Mouse (Mus musculus) adrenal gland, adult 8-10 months (tissue): ENCODE measurements around the gene Lgals8. TPM values are rescaled to one million over a fixed set of nuclear protein-coding genes. Genes with fewer than 3 reads are reported as not detected.

Source experiments
- DNase-seq: peaks from one replicate; pipeline ENCODE4 v3.0.0; 2022
- total RNA-seq, 4 experiments: library from RNA; stranded (reverse); gene quantifications; 2 replicates each; pipeline ENCODE4 v1.2.4; 2022

The Lgals8 gene
- total RNA-seq, 4 experiments from 2014 or later, result 74.5 to 127 (median 102) TPM

DNA sequence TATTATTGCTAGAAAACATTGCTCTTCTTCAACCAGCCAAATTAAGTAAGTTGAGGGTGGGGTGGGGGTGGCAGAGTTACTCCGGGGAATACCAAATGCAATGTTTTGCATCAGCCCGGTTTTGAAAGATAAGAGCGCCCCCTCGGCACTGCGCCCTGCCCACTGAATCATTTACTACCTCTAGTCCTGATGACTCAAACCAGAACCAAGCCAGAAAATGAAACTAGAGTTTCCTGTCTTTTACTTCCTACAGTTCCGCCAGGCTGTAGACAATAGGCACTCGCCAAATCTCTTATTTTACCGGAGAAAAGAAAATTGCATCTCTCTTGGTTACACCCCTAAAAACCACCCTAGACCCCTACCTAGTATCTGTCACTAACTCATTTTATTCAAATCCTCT is 4.3 kb downstream of the Lgals8 start:
- peak; percentile 57 for DNase-seq

DNA sequence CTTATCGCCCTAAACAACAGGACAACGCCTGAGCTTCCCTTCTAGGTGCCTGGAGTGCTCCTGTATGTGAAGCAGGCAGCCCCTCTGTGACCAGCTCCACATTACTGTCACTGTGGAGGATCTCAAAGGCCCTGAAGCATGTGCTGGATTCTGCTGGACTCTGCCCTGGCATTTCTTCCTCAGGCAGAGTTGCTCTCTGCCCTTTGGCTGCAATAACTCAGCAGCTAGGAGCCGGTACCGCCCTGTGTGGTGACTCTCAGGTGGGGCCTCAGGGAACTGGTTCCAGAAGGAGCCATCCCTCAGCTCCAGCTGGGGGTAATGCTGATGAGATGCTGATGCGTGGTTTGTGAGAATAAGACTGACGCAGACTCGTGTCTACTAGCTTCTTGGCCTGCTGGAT is 8.0 kb downstream of the Lgals8 start:
- no peak for DNase-seq

DNA sequence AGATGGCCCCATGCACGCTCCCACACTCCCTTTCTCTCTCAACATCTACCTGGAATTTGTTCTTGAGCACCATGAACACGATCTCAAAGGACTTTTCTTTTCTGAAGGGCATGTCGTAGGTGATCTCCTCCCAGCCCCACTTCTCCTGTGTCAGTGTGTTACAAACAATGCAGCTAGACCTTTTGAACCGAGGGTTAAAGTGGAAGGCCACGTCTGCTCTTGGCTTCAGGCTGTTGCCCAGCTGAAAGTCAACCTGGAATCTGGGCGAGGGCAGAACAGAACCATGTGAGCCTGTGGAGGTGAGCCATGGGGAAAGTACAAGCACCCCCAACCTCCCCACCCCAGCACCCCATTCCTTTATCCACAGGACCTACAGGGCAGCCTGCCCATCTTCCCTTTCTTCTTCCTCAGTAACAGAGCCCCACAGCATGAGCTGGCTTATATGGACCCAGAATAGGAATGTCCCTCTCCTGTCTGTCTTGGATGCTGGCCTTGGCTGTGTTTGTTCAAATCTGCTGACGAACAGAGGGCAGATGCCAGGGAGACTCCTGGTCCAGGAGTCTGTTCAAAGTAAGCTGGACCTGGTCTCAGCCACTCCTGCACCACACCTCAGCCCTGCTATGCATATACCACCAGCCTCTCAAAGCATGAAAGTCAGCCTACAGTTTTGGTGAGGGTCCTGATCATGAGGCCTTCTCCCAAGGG is 9.9 kb downstream of the Lgals8 start:
- no peak for DNase-seq

DNA sequence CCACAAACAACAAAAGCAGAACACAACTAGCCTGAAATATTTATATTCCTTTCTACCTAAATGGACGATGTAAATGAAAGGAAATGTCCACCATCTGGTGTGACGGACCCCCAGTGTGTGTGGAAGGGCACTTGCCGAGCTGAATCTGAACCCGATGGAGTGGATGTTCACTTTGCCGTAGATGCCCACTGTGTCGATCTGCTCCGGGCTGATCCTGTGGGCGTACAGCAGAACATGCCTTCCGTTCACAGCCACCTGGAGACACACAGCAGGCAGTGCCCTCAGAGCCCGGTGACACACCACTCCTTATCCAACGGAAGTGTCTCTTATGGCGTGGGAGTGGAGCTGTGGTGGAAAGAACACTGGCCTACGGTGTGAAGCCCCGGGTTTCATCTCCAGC is 11.6 kb downstream of the Lgals8 start:
- DNase-seq, result no peak

DNA sequence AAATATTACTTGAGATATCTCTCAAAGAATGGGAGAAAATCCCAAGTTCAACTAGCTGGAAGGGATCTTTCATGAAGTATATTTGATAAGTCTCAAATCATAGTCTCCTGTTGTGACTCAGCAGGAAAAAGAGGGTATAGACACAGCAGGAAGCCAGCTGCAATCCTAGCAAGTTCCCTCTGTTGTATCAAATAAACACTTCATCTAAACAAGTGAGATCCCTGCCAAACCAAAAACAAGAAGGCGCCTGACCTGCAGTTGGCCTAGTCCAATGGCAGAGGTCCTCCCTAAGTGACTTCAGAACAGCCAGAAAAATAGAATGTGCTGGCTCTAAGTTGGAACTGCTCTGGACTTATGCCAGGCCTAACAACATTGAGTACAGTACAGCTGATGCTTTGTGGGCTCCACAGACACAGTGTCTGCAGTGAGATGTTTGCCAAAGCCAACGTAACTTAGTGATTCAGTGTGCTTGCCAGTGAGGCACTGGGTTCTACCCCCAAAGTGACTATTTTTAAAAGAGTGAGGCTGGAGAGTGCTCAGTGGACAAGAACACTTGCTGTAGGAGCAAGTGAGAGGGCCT is 22.6 kb downstream of the Lgals8 start:
- peak; percentile 11 for DNase-seq

DNA sequence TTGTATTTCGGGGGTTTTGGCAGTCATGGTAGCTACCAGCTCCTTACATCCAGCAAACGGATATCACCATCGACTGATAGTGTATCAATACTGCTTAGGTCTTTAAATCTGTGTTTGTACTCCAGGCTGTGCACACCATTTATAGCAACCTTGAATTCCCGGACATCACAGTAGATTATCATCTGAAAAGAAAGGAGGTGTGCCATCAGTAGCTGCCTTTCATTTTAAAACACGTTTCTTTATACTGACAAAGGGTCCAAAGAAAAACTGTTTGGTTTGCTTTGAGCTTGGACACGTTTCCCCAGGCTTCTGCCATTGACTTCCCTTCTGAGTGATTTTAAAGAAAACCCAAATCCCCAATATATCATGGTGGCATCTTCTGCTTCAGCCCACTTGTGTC is 23.9 kb downstream of the Lgals8 start:
- DNase-seq, result no peak

DNA sequence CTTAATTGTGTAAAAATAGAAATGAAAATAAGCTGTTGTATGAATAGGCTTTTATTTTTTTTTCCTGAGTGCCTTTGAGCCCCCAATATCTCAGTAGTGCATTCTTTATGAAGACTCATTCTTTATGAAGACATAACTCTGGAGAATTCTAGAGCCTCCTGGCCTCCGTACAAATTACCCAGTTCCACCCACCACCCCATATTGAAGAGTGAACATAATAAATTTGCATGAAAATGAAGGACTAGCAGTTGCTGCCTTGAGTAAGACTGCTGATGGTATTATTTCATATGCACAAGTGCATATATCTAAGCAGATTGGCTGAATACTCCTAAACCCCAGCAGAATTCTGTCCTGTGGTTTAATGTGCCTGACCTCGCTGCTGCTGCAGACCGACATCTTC is 25.2 kb downstream of the Lgals8 start:
- no peak for DNase-seq

DNA sequence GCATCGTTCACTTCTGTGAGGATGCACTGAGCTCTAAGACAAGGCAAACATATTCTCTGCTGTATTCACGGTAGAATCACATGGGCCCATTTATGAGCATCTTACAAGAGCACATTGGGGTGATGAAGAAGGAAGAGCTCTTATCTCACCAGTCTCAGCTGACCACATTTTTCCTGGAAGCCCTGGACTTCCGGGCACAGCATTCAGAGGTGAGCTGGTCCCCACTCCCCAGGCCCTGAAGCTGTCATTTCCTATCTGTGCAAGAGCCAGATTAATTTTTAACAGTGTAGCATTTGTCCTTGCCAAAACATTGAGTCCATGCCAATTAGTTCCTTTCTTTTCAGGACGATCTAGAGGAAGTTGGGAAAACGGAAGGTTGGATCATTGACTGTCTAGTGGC is 30.9 kb downstream of the Lgals8 start:
- DNase-seq, result no peak

DNA sequence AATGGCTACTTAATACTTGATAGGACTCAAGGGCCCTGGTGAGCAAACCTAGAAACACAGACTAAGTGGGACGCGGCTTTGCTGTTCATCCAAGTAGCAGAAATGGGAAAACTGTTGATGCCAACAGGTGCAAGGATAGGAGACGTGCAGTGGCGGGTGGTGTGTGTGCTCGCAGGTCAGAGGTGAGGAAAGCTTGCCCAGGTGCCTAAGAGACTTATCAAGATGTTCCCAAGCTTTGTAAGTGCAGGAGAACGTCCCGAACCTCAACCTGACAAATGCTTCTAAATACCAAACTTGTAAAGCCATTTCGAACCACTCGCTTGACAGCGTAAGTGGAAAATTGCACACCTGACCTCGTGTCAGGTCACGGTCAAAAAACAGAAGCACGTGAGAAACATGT is 36.2 kb downstream of the Lgals8 start:
- DNase-seq, result no peak

DNA sequence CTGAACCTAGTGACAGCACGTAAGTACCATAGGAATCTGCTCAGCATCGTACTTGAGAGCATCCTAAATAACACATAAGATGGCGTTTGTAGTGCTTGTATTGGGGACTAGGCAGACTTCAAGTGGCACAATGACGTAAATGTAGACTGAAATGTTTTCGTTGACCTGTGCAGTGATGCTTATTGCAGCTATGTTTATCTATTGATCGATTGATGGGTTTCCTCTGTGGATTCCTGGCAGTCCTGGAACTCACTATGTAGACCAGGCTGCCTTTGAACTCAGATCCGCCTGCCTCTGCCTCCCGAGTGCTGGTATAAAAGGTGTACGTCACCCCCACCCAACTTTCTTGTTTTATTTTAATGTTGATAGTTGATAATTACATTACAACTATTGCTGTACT is 44.1 kb downstream of the Lgals8 start:
- no peak for DNase-seq

DNA sequence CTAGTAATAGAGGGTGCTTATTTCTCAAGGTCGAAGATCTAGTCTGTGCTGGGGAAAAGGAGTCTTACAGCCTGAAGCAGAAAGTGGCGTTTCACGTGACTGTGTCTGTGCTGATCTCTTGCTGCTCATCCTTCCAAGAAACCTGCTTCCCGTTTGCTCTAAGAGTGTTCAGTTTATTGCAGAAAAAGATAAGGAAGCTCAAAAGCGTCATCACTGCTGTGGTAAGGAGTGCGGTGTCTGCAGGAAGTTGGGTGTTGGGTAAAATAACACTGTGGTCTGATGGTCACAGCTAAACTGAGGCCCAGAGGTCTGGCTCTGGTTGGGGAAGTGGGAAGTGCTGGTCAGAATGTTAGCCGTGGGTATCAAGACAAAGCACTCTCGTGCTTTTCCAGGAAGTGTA is 52.7 kb downstream of the Lgals8 start:
- no peak for DNase-seq

DNA sequence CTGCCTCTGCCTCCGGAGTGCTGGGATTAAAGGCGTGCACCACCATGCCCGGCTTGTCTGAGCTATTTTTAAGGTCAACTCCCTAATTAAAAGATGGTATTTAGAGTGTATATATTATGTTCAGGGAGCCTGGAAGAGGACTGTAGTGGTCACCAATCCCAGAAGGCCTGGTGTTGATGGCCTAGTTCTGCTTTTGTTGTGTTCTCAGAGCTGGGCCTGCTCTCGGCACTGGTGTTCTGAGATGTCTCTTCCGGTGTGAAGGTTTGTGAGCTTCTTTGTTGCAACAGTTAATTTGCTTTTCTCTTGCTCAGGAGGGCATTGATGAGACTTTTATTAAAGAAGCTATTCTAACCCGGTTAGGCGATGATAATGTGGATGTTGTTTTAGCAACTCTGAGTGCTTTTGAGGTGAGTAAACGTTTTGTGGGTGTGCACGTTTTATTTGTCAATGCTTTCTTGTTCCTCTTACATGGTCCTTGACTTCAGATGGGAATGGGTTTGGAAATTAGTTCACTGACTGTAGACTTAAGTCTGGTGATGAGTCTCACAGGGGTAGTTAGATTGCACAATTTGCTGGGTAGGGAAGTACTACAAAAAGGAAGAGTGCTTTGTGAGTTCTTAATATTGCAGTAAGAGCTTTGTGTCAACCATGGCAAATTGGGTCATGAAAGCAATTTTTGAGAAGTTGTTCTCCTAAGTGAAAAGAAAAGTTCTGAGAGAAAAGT is 56.2 kb downstream of the Lgals8 start:
- DNase-seq, result no peak

DNA sequence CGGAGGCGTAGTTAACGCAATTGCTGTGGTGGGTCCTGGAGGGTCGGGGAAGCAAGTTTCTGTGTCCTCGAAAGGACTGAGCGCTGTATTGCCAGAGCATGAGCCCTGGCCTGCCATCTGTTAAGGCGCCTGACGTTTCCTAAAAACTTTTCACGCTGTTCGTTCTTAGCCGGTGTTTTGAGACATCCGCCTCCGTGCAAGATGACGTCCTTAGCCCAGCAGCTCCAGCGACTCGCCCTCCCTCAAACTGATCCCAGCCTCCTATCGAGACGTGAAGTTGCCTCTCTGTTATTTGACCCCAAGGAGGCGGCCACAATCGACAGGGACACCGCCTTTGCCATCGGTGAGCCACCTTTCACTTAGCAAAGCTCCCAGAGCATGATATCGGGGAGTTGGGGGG is 69.2 kb downstream of the Lgals8 start:
- no peak for DNase-seq

DNA sequence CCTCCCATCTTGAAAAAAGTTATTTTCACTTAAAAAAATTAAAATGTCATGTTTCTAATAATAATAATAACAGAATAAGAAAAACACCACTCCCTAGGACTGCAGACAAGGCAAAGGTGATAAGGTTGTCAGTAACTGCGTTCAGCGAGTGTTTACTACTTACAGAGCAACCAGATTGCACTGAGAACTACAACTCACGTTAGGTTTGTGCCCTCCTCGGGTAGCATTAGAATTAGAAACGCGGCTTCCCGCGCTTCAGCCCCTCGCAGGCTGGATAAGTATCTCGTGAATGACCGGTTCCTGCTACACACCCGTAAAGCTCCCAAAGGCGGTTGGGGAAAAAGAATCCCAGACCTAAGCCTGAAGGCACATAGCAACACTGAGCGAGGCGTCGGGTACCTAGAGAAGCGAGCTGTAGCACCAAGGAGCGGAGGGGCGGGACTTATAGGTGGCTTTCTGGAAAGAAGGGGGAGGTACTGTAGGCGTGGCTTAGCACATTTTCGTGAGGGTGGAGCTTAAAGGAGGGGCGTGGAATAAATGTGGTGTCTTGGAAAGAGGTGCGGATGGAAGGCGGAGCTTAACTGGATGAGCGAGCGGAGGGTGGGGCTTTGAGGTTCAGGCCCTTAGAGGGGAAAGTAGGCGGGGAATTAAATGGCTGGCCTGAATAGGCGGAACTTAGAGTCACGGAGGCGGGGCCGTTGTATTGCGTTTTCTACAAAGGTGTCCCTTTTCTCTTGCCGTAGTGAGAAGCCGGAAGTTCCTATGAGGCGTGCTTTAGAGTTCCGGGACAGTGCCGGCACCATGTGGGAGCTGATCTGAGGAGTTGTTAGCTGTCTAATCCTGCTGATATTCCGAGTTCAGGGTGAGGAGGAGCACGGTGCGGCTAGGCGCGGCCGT is 69.9 kb downstream of the Lgals8 start, which contains the start of gene Heatr1:
Heatr1 (plus strand) TSS at position 419 of the 897 bp plus-strand sequence.
- DNase-seq, result peak; percentile 97

Other genes starting within 250 kb of the Lgals8 start
- 10 to 100 TPM; 23.9 to 31.1 (median 29.8) TPM for gene Mtr, start 206.8 kb downstream of the Lgals8 start, total RNA-seq
- 1 to 10 TPM in 3 of 4 experiments, under 1 TPM in 1; 0.45 to 2.4 (median 1.7) TPM for gene Actn2, start 124.2 kb downstream of the Lgals8 start, total RNA-seq
- gene Heatr1, start 69.9 kb downstream of the Lgals8 start, total RNA-seq, result 10 to 100 TPM; 33.3 to 45.0 (median 35.6) TPM
- gene Edaradd, start 55.5 kb upstream of the Lgals8 start, total RNA-seq, result under 1 TPM; 0.06 to 0.24 (median 0.08) TPM
- 10 to 100 TPM; 17.7 to 24.2 (median 21.4) TPM for gene Ero1lb, start 100.9 kb upstream of the Lgals8 start, total RNA-seq